Mouse (Mus musculus) neutrophil, adult 5-6 weeks (primary cell): ENCODE data around the gene Bicc1. TPM values are rescaled to one million over a fixed set of nuclear protein-coding genes. Genes with fewer than 3 reads are reported as not detected.

Experiments used
- ATAC-seq: fragments of 151-379, 151-347 bp; 2 replicates; pipeline ENCODE4 v1.8.0; 2017; ENCODE audit warnings: mild to moderate bottlenecking, moderate TSS enrichment; ENCODE audit not compliant: insufficient number of reproducible peaks, poor library complexity, low FRiP score, severe bottlenecking; ENCODE audit errors: extremely low read depth
- total RNA-seq: library from RNA; stranded (forward); fragments of 200-1000 nt; gene quantifications from 2 replicates; pipeline ENCODE4 v1.2.3, GENCODE M21; 2017

Gene Bicc1
- total RNA-seq, 1 experiment from 2014 or later, result not detected

- no peak for ATAC-seq
Measured at GRCm38 (mm10) chr10:71020459-71020858, 139.0 kb downstream of the Bicc1 start.

- ATAC-seq, result no peak
Measured at GRCm38 (mm10) chr10:71019836-71020235, 139.7 kb downstream of the Bicc1 start.

- ATAC-seq, result no peak
Measured at GRCm38 (mm10) chr10:71009771-71010496, 149.6 kb downstream of the Bicc1 start.

GRCm38 (mm10) chr10:71008721-71009120, 150.8 kb downstream of the Bicc1 start:
- ATAC-seq, result no peak

GRCm38 (mm10) chr10:71007956-71008355, 151.5 kb downstream of the Bicc1 start:
- no peak for ATAC-seq

- no peak for ATAC-seq
Measured at GRCm38 (mm10) chr10:71007516-71007915, 152.0 kb downstream of the Bicc1 start.

GRCm38 (mm10) chr10:71007001-71007400, 152.5 kb downstream of the Bicc1 start:
- no peak for ATAC-seq

GRCm38 (mm10) chr10:71002871-71003270, 156.6 kb downstream of the Bicc1 start:
- no peak for ATAC-seq

- no peak for ATAC-seq
Measured at GRCm38 (mm10) chr10:71002186-71002585, 157.3 kb downstream of the Bicc1 start.

- ATAC-seq, result no peak
Measured at GRCm38 (mm10) chr10:70998136-70998535, 161.4 kb downstream of the Bicc1 start.

- no peak for ATAC-seq
Measured at GRCm38 (mm10) chr10:70996051-70996450, 163.4 kb downstream of the Bicc1 start.

- no peak for ATAC-seq
Measured at GRCm38 (mm10) chr10:70994135-70994497, 165.4 kb downstream of the Bicc1 start.

GRCm38 (mm10) chr10:70993497-70994134, 165.9 kb downstream of the Bicc1 start:
- ATAC-seq, result no peak

- no peak for ATAC-seq
Measured at GRCm38 (mm10) chr10:70987396-70987795, 172.1 kb downstream of the Bicc1 start.

- no peak for ATAC-seq
Measured at GRCm38 (mm10) chr10:70983036-70983670, 176.3 kb downstream of the Bicc1 start.

- ATAC-seq, result no peak
Measured at GRCm38 (mm10) chr10:70982156-70982555, 177.3 kb downstream of the Bicc1 start.

GRCm38 (mm10) chr10:70979657-70980056, 179.8 kb downstream of the Bicc1 start:
- ATAC-seq, result no peak

- no peak for ATAC-seq
Measured at GRCm38 (mm10) chr10:70977141-70977540, 182.4 kb downstream of the Bicc1 start.

GRCm38 (mm10) chr10:70976633-70977032, 182.9 kb downstream of the Bicc1 start:
- no peak for ATAC-seq

- no peak for ATAC-seq
Measured at GRCm38 (mm10) chr10:70971156-70971555, 188.3 kb downstream of the Bicc1 start.
